Mouse (Mus musculus): ENCODE measurements around the gene Akr1b7. TPM values are rescaled to one million over a fixed set of nuclear protein-coding genes. Genes with fewer than 3 reads are reported as not detected.

Gene Akr1b7
- total RNA-seq, 2 experiments from 2014 or later: not detected

DNA sequence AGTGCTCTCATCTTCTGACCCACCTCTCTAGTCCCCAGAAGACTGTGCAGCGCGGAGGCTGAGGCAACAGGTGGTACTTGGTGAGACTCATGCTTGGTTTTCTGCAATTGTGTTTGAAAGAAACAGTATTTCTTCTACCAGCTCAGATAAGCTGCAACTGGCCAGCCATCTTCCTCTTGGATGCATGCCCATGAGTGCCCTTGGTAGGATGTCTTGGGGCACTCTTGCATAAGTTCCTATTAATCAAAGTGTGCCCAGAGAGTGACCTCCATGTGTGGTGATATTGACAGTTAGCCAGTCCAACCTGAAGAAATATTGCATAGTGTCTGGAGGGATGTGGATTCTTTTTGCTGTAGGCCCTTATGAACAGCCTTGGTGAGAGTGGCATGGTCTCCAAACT is 4.4 kb downstream of the Akr1b7 start:
- DNase-seq (ENCODE audit: low spot score): no peak
- intact Hi-C loops (cut with DNase I): no loop called here

- intact Hi-C loops (cut with DNase I): no loop called here
- DNase-seq (ENCODE audit: low spot score): no peak
These were observed 6.9 kb downstream of the Akr1b7 start for GRCm38 (mm10) chr6:34419071-34419470.

GRCm38 (mm10) chr6:34439006-34439405 is 26.9 kb downstream of the Akr1b7 start:
- DNase-seq (ENCODE audit: low spot score): no peak
- intact Hi-C loops (cut with DNase I): no loop called here

DNA sequence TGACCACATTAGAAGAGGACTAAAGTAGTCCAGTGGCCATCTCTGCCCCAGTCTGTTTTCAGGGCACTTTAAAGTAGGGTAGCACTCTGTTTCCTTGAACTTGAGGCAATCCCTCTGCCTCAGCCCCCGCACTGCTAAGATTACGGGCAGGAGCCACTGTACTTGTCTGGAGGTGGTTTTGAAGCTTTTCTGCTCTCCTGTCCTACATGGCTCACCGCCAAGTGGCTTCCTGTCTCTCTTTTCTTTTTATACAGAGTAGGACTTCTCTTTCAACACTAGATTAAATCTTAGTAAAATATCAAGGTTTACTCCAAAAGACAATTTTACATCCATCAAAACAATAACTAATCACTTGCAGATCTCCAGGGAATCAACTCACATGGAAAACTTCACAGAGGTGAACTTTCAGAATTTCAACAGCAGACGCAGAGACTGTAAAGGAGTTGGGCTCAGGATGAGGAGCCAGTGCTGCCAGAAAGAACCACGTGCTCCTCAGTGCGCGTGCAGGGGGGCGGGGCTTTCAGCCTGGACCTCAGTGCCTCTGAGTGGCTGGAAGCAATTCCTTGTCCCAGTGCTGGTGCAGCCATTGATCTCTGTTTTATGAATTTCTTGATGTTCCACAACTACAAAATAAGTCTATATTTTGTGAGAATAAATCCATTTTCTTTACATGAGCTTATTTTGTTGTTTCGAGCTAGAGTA is 29.6 kb downstream of the Akr1b7 start:
- no peak for DNase-seq (ENCODE audit: low spot score)
- intact Hi-C loops (cut with DNase I): no loop called here

- intact Hi-C loops (cut with DNase I): no loop called here
- no peak for DNase-seq (ENCODE audit: low spot score)
These were observed 31.7 kb downstream of the Akr1b7 start for GRCm38 (mm10) chr6:34443791-34444190.

- intact Hi-C loops (cut with DNase I): loop anchor here (2.0 to 5.0 kb wide), 2 partner anchors 76 to 155 kb away; no protein-coding TSS in a partner anchor
These were observed 35.8 kb downstream of the Akr1b7 start for GRCm38 (mm10) chr6:34447961-34448360.

DNA sequence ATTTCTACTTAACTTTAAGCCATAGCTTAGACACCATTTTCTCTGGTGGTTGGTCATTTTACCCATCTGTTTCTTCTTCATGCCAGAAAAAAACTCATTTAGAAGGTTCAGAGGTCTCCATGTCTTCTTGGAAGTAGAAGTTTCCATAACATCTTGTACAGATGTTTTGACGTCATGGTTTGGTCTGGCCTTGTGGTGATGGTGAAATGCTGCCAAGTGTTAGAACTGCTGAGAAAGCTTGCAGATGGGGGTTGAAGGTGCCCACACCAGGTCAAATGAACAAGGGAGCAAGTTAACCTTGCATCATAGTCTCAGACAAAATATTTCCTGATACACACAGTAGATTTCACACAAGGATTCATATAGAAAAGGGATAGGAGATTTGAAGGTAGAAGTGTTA is 36.6 kb downstream of the Akr1b7 start:
- intact Hi-C loops (cut with DNase I): loop anchor here (2.0 to 5.0 kb wide), 2 partner anchors 76 to 156 kb away; no protein-coding TSS in a partner anchor
- no peak for DNase-seq (ENCODE audit: low spot score)

More at GRCm38 (mm10) chr6:34447961-34448360, 35.8 kb downstream of the Akr1b7 start:
- DNase-seq (ENCODE audit: low spot score): peak; percentile 3

- intact Hi-C loops (cut with DNase I): no loop called here
- DNase-seq (ENCODE audit: low spot score): no peak
These were observed 41.0 kb downstream of the Akr1b7 start for GRCm38 (mm10) chr6:34452963-34453770.

- intact Hi-C loops (cut with DNase I): no loop called here
- DNase-seq (ENCODE audit: low spot score): no peak
These were observed 47.3 kb downstream of the Akr1b7 start for GRCm38 (mm10) chr6:34459456-34459855.

DNA sequence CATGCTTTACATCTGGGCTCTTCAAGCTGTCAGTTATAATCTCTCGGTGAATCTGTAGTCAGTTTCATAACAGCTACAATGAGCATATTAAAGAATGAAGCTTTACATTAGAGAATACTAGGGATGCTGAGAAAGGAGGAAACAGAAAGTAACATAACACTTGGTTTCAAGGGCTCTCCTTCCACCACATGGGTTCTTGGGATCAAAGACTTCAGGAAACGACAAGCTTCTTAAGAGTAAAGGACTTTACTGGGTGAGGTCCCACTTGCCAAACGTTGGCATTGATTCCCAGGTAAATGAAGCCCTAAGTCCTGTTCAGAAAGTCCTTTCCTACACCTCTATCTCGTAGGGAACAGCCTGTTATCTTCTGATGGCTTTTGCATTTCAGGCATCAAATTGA is 48.5 kb downstream of the Akr1b7 start:
- intact Hi-C loops (cut with DNase I): no loop called here
- no peak for DNase-seq (ENCODE audit: low spot score)

GRCm38 (mm10) chr6:34463582-34463981 is 51.4 kb downstream of the Akr1b7 start:
- intact Hi-C loops (cut with DNase I): no loop called here
- no peak for DNase-seq (ENCODE audit: low spot score)

- DNase-seq (ENCODE audit: low spot score): no peak
- intact Hi-C loops (cut with DNase I): no loop called here
These were observed 59.4 kb downstream of the Akr1b7 start for GRCm38 (mm10) chr6:34471434-34472110.

Other genes with a start within 250 kb of the Akr1b7 start
- gene Slc35b4, start 235.2 kb upstream of the Akr1b7 start, total RNA-seq (2021): 1 to 10 TPM; 8.7 to 9.8 TPM
- 100 to 1,000 TPM; 255 to 264 TPM for gene Akr1b3, start 94.9 kb upstream of the Akr1b7 start, total RNA-seq (2021)
- 1 to 10 TPM; 3.7 to 3.9 TPM for gene Akr1b8, start 58.2 kb upstream of the Akr1b7 start, total RNA-seq (2021)
- gene Akr1b10, start 28.1 kb upstream of the Akr1b7 start, total RNA-seq (2021): 10 to 100 TPM; 67.4 to 68.0 TPM
- gene Bpgm, start 63.9 kb downstream of the Akr1b7 start, total RNA-seq (2021): 100 to 1,000 TPM in 1 of 2 experiments, 10 to 100 TPM in 1; 63.5 to 103 TPM
- 10 to 100 TPM; 49.3 to 53.1 TPM for gene Cald1, start 186.2 kb downstream of the Akr1b7 start, total RNA-seq (2021)

Data from heart, postnatal 25 days (tissue).